Mouse (Mus musculus) lung, adult 2 months (tissue): ENCODE measurements around the gene Fabp3.

Experiments
- CTCF ChIP-seq: fragments of 200-500 bp; IDR thresholded peaks from 2 replicates; pipeline ENCODE4 v1.5.1; 2011; ENCODE audit warnings: mild to moderate bottlenecking, low read length, control low read depth; ENCODE audit not compliant: insufficient read depth
- POLR2A ChIP-seq: fragments of 200-500 bp; IDR thresholded peaks from 2 replicates; pipeline ENCODE4 v1.6.1; 2011; ENCODE audit warnings: low read depth, mild to moderate bottlenecking, control low read depth, low read length, borderline replicate concordance; ENCODE audit errors: extremely low read depth

GRCm38 (mm10) chr4:130270611-130271347 is 37.6 kb upstream of the Fabp3 start:
- TF ChIP-seq CTCF = no peak
- no peak for TF ChIP-seq POLR2A
